Mouse (Mus musculus) thymus, adult 2 months (tissue): ENCODE measurements around the gene Fancf.

ENCODE experiments used
- CTCF ChIP-seq: fragments of 200-500 bp; IDR thresholded peaks from 2 replicates; pipeline ENCODE4 v1.5.1; 2012; ENCODE audit warnings: mild to moderate bottlenecking, control low read depth, low read length, moderate library complexity, borderline replicate concordance; ENCODE audit not compliant: control insufficient read depth, poor library complexity, insufficient read depth; ENCODE audit errors: extremely low read depth
- POLR2A ChIP-seq: fragments of 200-500 bp; IDR thresholded peaks from 2 replicates; pipeline ENCODE4 v1.6.1; 2012; ENCODE audit warnings: mild to moderate bottlenecking, low read length, control low read depth, moderate library complexity; ENCODE audit not compliant: control insufficient read depth, poor library complexity, insufficient read depth; ENCODE audit errors: extremely low read depth

DNA sequence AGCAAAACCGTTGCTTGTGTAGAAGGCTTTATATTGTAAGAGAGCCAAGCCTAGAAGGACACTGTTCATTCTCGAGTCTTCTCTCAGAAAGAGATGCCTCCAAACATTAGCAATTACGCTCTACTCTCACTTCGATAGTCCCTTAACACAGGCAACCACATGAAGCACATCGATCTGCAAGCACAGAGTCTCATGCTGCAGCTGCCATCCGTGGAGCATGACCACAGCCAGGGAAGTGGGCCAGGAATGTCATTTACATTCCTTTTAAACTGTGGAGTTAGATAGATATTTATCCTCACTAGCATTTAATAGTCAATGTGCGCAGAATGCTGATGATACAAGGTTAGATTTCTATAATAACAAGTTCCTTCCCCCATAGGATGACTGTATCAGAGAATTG, 21.6 kb downstream of the Fancf start:
- TF ChIP-seq POLR2A (no peak), CTCF (no peak)
